ENCODE assay signal across 8 mouse cellular contexts in genomic region chr4:32303674-32304073, GRCm38 (mm10).
A peak's percentile ranks its signal among the peaks of the same experiment; 100 is the strongest.
DNase-seq lines count a peak whose midpoint lies in the region; ATAC-seq and TF ChIP-seq lines count a peak whose summit lies in the region.

No protein-coding gene starts in this region.

- peak; percentile 66 for DNase-seq in adrenal gland, adult 18-20 months (ENCODE audit: low spot score in 2 of 2)
- DNase-seq in embryo, embryonic 11 days = peak; percentile 92
- DNase-seq in gastrocnemius, postnatal 25 days = peak; percentile 93
- peak; percentile 52 for DNase-seq in hindlimb bud, embryonic 11.5 days (ENCODE audit: extremely low spot score, low read depth, low spot score)
- DNase-seq in left cerebral cortex, adult 2 months (ENCODE audit: extremely low spot score in 1 of 2, low spot score in 2 of 2) = peak; percentile 84
- DNase-seq in lung, postnatal 36 days = peak; percentile 95
- DNase-seq in right cerebral cortex, adult 2 months (ENCODE audit: low spot score in 2 of 2) = peak; percentile 84 to 91

- TF ChIP-seq CTCF in left cerebral cortex, adult 2 months (IDR thresholded peaks at IDR 0.05) = no peak

- peak overlapping the region; percentile 81 for H3K27ac ChIP-seq in left cerebral cortex, adult 2 months

- ATAC-seq in monocyte, adult 5-6 weeks (replicated peaks; ENCODE audit: insufficient number of reproducible peaks, low FRiP score, low TSS enrichment, poor library complexity, severe bottlenecking) = no peak

- H3K4me3 ChIP-seq in left cerebral cortex, adult 2 months = no peak overlapping the region

- intact Hi-C loops in left cerebral cortex, adult 2 months (cut with DNase I) = loop anchor here (2.0 to 5.0 kb wide), 4 partner anchors 53 to 229 kb away; no protein-coding TSS in a partner anchor
